Mouse (Mus musculus) hindbrain, embryonic 15.5 days (tissue): Measurements from ENCODE around the gene Gm9887. TPM values are rescaled to one million over a fixed set of nuclear protein-coding genes. Genes with fewer than 3 reads are reported as not detected.
"Not testable (repeated sequence)": the region's sequence is repeated elsewhere in the genome, so short reads cannot be mapped to it uniquely, and the experiment has no call there.

Experiments
- ATAC-seq: fragments of 200-750 bp; cut with Nextera tagmentation; 2 replicates; pipeline ENCODE4 v1.8.0; 2017; ENCODE audit warnings: low read depth, moderate number of reproducible peaks, moderate TSS enrichment; ENCODE audit not compliant: low FRiP score
- H3K27ac ChIP-seq: fragments of 300-500 bp; sonication (generic); replicated peaks from 2 replicates; pipeline ENCODE4 v1.5.1; 2015; ENCODE audit warnings: mild to moderate bottlenecking, inconsistent platforms
- H3K27me3 ChIP-seq: fragments of 300-500 bp; sonication (generic); 2 replicates; pipeline ENCODE4 v1.6.1; 2015; ENCODE audit warnings: control low read depth, inconsistent platforms
- H3K36me3 ChIP-seq: fragments of 300-500 bp; sonication (generic); 2 replicates; pipeline ENCODE4 v1.6.1; 2015; ENCODE audit warnings: control low read depth, inconsistent platforms
- H3K4me1 ChIP-seq: fragments of 300-500 bp; sonication (generic); replicated peaks from 2 replicates; pipeline ENCODE4 v1.6.1; 2015; ENCODE audit warnings: control low read depth, inconsistent platforms
- H3K4me2 ChIP-seq: fragments of 300-500 bp; sonication (generic); 2 replicates; pipeline ENCODE4 v1.6.1; 2015; ENCODE audit warnings: moderate library complexity, mild to moderate bottlenecking, inconsistent platforms
- H3K4me3 ChIP-seq: fragments of 300-500 bp; sonication (generic); 2 replicates; pipeline ENCODE4 v1.5.1; 2015; ENCODE audit warnings: mild to moderate bottlenecking, inconsistent platforms
- H3K9ac ChIP-seq: fragments of 300-500 bp; sonication (generic); 2 replicates; pipeline ENCODE4 v1.6.1; 2015; ENCODE audit warnings: inconsistent platforms
- H3K9me3 ChIP-seq: fragments of 300-500 bp; sonication (generic); 2 replicates; pipeline ENCODE4 v1.6.1; 2016; ENCODE audit warnings: control low read depth, inconsistent platforms
- WGBS: fragments of 180-500 bp; shearing (Covaris S2); methylation state at CpG from one replicate; pipeline ENCODE4 v1.1.7; 2015; 5-methylcytosine and 5-hydroxymethylcytosine counted together
- polyA plus RNA-seq: library from polyadenylated mRNA; unstranded; fragments of >200 nt; fragmentation: Nextera tagmentation; extraction: Ambion mirVana; gene quantifications from 2 replicates; pipeline ENCODE4 v1.2.1, GENCODE M21; 2015

The Gm9887 gene
- polyA plus RNA-seq, 1 experiment from 2014 or later = 0.89 TPM

- Histone ChIP-seq H3K4me2 (no peak overlapping the region), H3K9me3 (no peaks in the 10 kb centered on the region), H3K4me1 (no peaks in the 10 kb centered on the region; the same call in 1 of the 2 replicates), H3K9ac (no peak overlapping the region), H3K4me3 (no peak overlapping the region), H3K27ac (no peak overlapping the region), H3K36me3 (no peaks in the 10 kb centered on the region), H3K27me3 (no peaks in the 10 kb centered on the region)
- 93% methylated on average over 13 of the region's 13 CpGs for WGBS
- no peak for ATAC-seq
Observed at GRCm38 (mm10) chr12:69402594-69403167, 30.4 kb upstream of the Gm9887 start.

- H3K4me2 ChIP-seq = no peak overlapping the region
- 70% methylated on average over 9 of the region's 9 CpGs for WGBS
- no peak overlapping the region for H3K9ac ChIP-seq
- no peaks in the 10 kb centered on the region; the same call in 1 of the 2 replicates for H3K4me1 ChIP-seq
- no peak overlapping the region for H3K4me3 ChIP-seq
- ATAC-seq = no peak
- no peak overlapping the region for H3K27ac ChIP-seq
- no peaks in the 10 kb centered on the region for H3K9me3 ChIP-seq
- no peaks in the 10 kb centered on the region for H3K27me3 ChIP-seq
- H3K36me3 ChIP-seq = no peaks in the 10 kb centered on the region
Observed at GRCm38 (mm10) chr12:69402100-69402499, 29.8 kb upstream of the Gm9887 start.

- no peaks in the 10 kb centered on the region for H3K27me3 ChIP-seq
- H3K36me3 ChIP-seq = no peaks in the 10 kb centered on the region
- no peak overlapping the region for H3K27ac ChIP-seq
- no peak overlapping the region for H3K4me2 ChIP-seq
- 32% methylated on average over 2 of the region's 2 CpGs for WGBS
- H3K4me3 ChIP-seq = no peak overlapping the region
- H3K9ac ChIP-seq = no peak overlapping the region
- ATAC-seq = no peak
- no peaks in the 10 kb centered on the region; the same call in 1 of the 2 replicates for H3K4me1 ChIP-seq
- H3K9me3 ChIP-seq = no peaks in the 10 kb centered on the region
Observed at GRCm38 (mm10) chr12:69400871-69401286, 28.6 kb upstream of the Gm9887 start.

- Histone ChIP-seq H3K27ac (no peak overlapping the region), H3K4me3 (no peak overlapping the region), H3K4me2 (no peak overlapping the region), H3K9me3 (no peaks in the 10 kb centered on the region), H3K27me3 (no peaks in the 10 kb centered on the region), H3K4me1 (no peaks in the 10 kb centered on the region; the same call in 1 of the 2 replicates), H3K9ac (no peak overlapping the region), H3K36me3 (no peaks in the 10 kb centered on the region)
- no peak for ATAC-seq
- WGBS = 91% methylated on average over 4 of the region's 4 CpGs
Observed at GRCm38 (mm10) chr12:69400367-69400766, 28.1 kb upstream of the Gm9887 start.

GRCm38 (mm10) chr12:69394456-69394855 lies 22.2 kb upstream of the Gm9887 start:
- no peaks in the 10 kb centered on the region for H3K36me3 ChIP-seq

DNA sequence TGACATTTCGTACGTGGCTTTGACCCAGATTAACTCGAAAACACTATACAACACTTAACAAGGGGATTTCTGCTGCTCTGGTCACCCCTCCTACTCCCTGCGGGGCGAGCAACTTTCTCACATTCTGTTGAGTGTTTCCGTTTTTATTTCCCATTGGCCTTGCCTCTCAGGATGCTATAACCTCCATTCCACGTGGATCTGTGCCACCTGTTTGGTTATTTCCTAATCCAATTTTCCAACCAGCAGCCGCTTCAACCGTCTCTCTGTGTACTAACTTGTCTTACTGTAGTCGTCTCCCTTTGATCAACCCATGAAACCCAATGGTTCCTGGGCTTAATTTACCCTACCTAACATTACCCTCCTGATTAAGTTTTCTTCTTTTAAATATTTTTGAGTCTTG lies 20.8 kb upstream of the Gm9887 start:
- H3K9ac ChIP-seq = no peak overlapping the region
- H3K9me3 ChIP-seq = no peaks in the 10 kb centered on the region
- 78% methylated on average over 10 of the region's 10 CpGs for WGBS
- H3K4me1 ChIP-seq = no peaks in the 10 kb centered on the region
- H3K4me3 ChIP-seq = no peak overlapping the region
- H3K27ac ChIP-seq = no peak overlapping the region
- H3K36me3 ChIP-seq = no peaks in the 10 kb centered on the region
- no peaks in the 10 kb centered on the region for H3K27me3 ChIP-seq
- no peak for ATAC-seq
- no peak overlapping the region for H3K4me2 ChIP-seq

More at GRCm38 (mm10) chr12:69394456-69394855, 22.2 kb upstream of the Gm9887 start:
- no peaks in the 10 kb centered on the region for H3K4me1 ChIP-seq
- 81% methylated on average over 6 of the region's 6 CpGs for whole genome bisulfite sequencing
- H3K27me3 ChIP-seq = no peaks in the 10 kb centered on the region
- H3K4me2 ChIP-seq = no peak overlapping the region
- no peak for ATAC-seq
- no peak overlapping the region for H3K27ac ChIP-seq
- no peak overlapping the region for H3K9ac ChIP-seq
- H3K4me3 ChIP-seq = no peak overlapping the region
- H3K9me3 ChIP-seq = no peaks in the 10 kb centered on the region

DNA sequence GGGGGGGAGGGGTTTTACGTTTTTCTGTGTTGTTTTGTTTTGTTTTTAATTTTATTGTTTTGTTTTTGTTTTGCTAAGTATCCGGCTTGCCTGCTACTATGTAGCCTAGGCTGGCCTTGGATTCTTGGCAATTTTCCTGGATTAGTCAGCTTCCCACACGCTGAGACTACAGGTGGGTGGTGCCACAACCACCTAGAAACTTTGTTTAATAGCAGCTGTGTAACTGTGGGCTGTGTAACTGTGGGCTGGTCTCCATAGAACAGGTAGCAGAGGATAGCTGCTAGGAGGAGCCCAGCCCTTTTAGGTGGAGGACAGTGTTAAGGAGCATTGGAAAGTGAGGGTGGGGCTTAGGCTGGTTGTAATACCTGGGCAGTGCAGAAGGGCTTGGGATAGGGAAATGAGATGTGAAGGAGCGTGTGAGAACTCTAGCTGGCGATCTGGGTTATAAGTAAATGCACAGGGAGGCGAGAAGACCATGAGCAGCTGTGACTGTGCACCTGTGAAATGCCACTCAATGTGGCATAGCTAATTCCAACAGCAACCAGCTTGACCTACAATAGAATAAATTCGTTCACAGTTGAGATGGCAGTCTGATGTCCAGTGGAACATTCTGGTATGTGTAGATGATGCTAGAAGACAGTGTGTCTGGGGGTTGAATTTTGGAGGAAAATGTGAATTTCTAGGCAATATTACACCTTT lies 17.9 kb upstream of the Gm9887 start:
- no peak for ATAC-seq
- WGBS = 77% methylated on average over 7 of the region's 7 CpGs

DNA sequence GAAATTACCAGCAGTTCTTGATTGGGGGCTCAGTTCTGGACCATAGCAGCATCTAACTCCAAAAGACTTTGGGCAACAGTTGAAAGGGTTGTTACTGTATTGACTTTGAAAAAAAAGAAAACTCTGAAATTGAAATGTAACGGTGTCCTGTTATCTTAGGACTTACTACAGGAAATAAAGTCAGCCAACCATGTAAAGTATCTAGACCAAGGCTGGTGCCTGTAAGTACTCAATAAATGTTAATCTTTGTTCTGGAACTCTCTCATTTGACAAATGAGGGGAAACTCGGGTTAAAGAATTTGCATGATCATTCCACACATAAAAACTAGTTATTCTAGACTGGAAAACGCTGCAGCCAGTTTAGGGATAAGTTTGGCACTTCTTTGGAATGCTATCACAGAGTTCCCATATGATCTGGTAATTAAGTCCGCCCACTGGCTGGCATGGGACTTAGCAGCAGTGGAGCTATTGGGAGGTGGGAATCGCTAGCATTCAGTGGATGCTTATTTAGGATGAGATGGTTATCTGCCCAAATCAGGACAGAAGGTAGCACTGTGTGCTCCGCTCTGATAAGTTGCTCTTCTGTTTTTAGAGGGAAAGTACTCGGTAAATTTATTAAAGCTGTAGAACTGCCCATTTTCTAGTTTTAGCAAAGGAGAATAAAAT lies 17.1 kb upstream of the Gm9887 start:
- WGBS = 69% methylated on average over 7 of the region's 7 CpGs
- H3K27ac ChIP-seq = no peak overlapping the region
- no peak overlapping the region for H3K4me3 ChIP-seq
- no peak for ATAC-seq
- no peaks in the 10 kb centered on the region for H3K9me3 ChIP-seq
- H3K4me1 ChIP-seq = no peaks in the 10 kb centered on the region
- no peak overlapping the region for H3K9ac ChIP-seq
- H3K4me2 ChIP-seq = no peak overlapping the region
- no peaks in the 10 kb centered on the region for H3K36me3 ChIP-seq
- no peaks in the 10 kb centered on the region for H3K27me3 ChIP-seq

More for the DNA sequence above, 17.9 kb upstream of the Gm9887 start:
- Histone ChIP-seq H3K4me1 (no peaks in the 10 kb centered on the region), H3K4me2 (no peak overlapping the region), H3K36me3 (no peaks in the 10 kb centered on the region), H3K9ac (no peak overlapping the region), H3K27ac (no peak overlapping the region), H3K4me3 (no peak overlapping the region), H3K27me3 (no peaks in the 10 kb centered on the region), H3K9me3 (no peaks in the 10 kb centered on the region)

GRCm38 (mm10) chr12:69388321-69388869 lies 16.1 kb upstream of the Gm9887 start:
- Histone ChIP-seq H3K36me3 (no peaks in the 10 kb centered on the region), H3K4me2 (no peak overlapping the region), H3K4me3 (no peak overlapping the region), H3K9ac (no peak overlapping the region), H3K9me3 (no peaks in the 10 kb centered on the region), H3K4me1 (no peaks in the 10 kb centered on the region), H3K27me3 (no peaks in the 10 kb centered on the region), H3K27ac (no peak overlapping the region)
- no peak for ATAC-seq
- WGBS = 94% methylated on average over 10 of the region's 10 CpGs

- H3K4me1 ChIP-seq, H3K9me3 ChIP-seq, H3K4me2 ChIP-seq, H3K9ac ChIP-seq, H3K4me3 ChIP-seq, ATAC-seq, H3K27ac ChIP-seq, H3K27me3 ChIP-seq, H3K36me3 ChIP-seq: not testable (repeated sequence)
- WGBS = 69% methylated on average over 12 of the region's 12 CpGs
Observed at GRCm38 (mm10) chr12:69386281-69386732, 14.0 kb upstream of the Gm9887 start.

- Histone ChIP-seq H3K4me2 (no peak overlapping the region), H3K9me3 (no peaks in the 10 kb centered on the region), H3K27ac (no peak overlapping the region), H3K27me3 (no peaks in the 10 kb centered on the region), H3K9ac (no peak overlapping the region), H3K4me3 (no peak overlapping the region), H3K4me1 (no peaks in the 10 kb centered on the region), H3K36me3 (no peaks in the 10 kb centered on the region)
- WGBS = 79% methylated on average over 6 of the region's 6 CpGs
- no peak for ATAC-seq
Observed at GRCm38 (mm10) chr12:69385542-69386280, 13.5 kb upstream of the Gm9887 start.
